Mouse (Mus musculus): ENCODE measurements around the gene Tmprss9.

- no peak for TF ChIP-seq CTCF (IDR thresholded peaks at IDR 0.05; ENCODE audit: low read depth, low read length)
- no peak for TF ChIP-seq POLR2A (IDR thresholded peaks at IDR 0.05; ENCODE audit: extremely low read depth, insufficient read depth, low read length)
These were observed 15.4 kb upstream of the Tmprss9 start for GRCm38 (mm10) chr10:80856267-80856666.

Data from liver, adult 2 months (tissue).